Mouse (Mus musculus) right cerebral cortex, adult 2 months (tissue): Measurements from ENCODE around the gene Extl2.

Experiments
- DNase-seq, 2 experiments: peaks; one replicate each; pipeline ENCODE4 v3.0.0; 2021 to 2022; ENCODE audit warnings: low spot score in 2 of 2

Gene Extl2

DNA sequence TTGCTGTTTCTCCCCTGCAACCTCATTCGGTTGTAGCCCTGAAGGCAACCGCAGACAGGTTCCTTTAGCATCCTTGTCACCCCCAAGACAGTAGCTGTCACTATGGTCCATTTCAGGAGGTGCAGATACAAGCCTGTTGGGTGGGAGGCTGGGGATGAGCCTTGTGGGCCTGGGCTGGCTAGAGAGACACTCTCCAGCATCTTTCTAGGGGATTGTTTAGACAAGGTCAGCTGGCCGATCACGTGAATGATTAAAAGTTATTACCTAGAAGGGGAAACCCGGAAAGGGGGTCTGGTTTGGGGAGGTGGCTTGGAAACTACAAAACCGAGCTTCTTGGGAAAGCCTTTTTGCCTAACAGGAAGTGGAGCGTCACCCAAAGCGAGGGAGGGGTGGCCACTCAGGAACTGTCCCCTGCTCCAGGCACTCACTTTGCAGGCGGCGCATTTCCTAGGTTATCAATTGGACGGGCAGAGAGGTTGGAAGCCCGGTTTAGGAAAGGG is 729 bp downstream of the Extl2 start:
- peak; percentile 78 to 83 for DNase-seq

DNA sequence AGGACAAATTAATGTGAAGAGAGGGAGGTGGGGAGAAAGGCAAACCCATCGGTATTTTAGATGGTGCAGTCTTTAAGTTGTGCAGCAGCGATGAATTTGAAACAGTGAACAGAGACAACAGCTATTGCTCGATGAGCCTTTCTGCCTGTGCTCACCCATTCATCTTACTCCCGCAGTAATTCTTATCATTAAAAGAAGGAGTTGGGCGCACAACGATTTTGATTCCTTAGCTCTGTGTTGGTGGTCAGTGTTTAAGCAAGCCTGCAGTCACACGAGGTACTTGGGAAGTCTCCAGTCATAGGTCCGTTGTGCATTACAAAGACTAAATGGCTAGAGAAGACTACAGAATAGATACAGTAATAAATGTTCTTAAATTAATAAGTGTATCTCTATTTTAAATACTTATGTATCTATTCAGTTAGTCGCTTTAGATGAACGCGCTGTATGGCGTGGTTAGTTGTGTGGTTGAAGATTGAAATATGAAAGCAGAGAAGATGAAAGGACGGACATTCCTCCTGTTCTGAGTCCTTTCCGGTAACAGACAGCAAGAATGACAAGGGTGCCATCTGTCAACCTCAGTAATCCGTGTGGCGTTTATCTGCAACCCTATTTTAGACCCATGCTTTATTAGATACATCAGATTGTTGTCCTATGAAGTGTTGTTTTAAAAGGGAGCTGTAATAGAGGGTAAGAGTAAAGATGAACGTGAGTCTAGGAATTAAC is 2.5 kb downstream of the Extl2 start:
- no peak for DNase-seq

DNA sequence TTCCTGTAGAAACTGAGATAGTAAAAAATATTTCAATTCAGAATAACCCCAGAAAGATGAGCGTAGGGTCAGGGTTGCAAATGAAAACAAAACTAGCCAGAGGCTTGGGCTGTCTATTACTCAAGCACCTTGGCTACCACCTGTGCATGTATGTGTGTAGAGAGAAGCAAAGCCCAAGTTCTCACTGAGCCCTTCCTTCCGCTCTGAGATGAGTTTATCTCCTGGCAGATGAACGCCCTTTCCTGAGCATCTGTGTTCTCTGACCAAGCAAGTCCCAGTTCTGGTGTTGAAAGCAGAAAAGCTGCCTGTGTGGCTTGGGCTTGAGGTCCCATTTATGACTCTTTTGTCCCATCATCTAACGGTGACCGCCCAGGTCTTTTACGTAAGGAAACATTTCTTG is 7.6 kb downstream of the Extl2 start:
- DNase-seq = no peak

DNA sequence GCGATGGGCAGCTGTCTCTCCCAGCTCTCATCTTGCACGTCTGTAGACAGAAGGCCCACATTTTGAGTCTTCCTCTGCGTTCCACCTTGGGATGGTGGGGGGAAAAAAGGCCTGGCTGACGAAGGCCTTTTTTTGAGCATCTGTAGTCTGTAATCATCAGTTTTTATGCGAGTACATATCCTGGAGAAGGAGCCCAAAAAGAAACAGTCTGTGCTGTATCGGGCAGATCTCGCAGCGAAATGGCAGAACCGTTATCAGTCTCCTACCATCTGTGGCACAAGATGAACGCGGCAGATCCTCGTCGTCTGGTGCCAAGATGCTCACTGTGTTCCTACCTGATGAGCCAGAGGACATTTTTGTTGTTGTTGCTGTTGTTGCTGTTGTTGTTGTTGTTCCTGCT is 8.9 kb downstream of the Extl2 start:
- DNase-seq = no peak

DNA sequence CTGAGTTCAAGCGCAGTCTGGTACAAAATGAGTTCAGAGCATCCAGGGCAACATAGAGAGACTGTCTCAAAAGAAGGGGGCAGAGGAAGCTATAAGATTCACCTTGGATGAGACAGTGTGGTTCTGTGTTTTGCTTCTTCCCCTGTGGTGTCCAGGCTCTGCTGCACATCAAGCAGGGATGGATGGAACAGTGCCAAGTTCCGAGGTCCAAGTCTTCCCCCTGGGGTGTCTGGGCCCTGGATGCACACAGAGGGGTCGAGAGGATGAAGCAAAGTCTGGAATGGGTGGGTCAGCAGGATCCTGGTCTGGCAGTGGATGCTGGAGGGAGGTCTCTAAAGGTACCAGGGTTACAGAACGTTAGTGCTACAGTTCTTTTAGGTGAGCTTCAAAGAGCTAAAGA is 11.3 kb downstream of the Extl2 start:
- DNase-seq = no peak

DNA sequence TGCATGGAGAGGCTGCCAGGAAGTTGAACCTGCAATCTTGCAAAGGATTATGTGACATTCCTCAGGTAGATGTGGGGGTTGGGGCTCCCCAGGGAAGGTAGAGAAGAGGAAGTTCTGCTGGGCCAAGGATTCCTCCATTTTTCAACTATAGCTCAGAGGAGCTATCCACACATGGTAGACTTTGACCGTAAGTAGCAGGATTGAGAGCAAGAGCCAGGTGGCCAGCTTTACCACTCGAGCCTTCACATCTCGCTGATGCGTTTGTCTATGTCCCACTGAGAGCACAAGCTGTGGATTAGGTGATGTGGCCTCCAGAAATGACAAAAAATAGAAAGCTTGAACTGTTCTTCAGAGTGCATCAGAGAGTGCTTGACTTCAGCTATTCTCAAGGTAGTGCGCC is 11.9 kb downstream of the Extl2 start:
- no peak for DNase-seq

DNA sequence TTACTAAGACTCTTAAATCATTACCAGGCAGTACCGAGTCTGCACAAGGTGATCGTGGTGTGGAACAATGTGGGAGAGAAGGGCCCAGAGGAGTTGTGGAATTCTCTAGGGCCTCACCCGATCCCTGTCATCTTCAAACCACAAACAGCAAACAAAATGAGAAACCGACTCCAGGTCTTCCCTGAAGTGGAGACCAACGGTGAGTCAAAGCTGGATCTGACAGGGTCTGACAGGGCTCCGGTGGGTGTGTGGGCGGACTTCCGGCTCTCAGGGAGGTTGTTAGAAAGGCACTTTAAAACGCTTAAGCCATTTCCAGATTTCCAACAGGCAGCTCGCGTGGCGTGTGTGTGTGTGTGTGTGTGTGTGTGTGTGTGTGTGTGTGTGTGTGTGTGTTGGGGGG is 17.0 kb downstream of the Extl2 start:
- DNase-seq = no peak

DNA sequence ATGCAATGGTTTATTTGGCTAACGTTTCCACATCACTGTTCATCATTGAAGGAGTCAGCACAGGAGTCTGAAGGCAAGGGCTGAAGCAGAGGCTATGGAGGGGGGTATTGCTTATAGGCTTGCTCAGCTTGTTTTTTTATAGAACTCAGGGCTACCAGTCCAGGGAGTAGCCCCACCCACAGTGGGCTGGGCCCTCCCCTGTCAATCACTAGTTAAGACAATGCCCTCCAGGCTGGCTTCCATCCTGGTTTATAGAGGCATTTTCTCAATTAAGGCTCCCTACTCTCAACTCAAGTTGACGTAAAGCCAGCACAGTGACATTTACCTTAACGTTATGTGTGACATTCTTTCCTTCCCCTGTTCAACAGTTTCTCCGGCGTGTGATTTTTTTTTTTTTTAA is 17.4 kb downstream of the Extl2 start:
- DNase-seq = no peak

DNA sequence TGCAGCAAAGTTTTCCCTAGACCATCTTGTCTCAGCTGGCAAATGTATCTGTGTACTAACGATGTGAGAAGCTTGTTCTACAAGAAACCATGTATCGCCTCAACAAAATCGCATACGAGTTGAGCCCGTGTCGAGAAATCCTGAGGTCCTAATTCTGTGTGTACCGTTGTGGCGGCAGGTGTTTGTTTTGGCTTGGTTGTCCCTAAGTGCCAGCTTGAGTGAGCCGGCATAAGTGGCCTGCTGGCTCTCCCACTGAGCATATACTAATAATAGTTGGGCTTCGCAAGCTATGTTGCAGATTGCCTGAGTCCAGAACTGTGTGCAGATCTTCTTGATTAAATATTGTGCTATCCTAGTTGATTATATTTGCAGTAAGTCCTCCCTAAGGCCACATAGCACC is 18.4 kb downstream of the Extl2 start:
- no peak for DNase-seq

DNA sequence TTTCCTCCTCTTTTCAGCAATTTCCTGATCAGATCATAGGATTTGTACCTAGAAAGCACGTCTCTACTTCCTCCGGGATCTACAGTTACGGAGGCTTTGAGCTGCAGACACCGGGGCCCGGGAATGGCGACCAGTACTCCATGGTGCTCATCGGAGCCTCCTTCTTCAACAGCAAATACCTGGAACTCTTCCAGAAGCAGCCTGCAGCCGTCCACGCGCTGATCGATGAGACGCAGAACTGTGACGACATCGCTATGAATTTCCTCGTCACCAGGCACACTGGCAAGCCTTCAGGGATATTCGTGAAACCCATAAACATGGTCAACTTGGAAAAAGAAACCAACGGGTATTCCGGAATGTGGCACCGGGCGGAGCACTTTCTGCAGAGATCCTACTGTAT is 19.7 kb downstream of the Extl2 start:
- no peak for DNase-seq

DNA sequence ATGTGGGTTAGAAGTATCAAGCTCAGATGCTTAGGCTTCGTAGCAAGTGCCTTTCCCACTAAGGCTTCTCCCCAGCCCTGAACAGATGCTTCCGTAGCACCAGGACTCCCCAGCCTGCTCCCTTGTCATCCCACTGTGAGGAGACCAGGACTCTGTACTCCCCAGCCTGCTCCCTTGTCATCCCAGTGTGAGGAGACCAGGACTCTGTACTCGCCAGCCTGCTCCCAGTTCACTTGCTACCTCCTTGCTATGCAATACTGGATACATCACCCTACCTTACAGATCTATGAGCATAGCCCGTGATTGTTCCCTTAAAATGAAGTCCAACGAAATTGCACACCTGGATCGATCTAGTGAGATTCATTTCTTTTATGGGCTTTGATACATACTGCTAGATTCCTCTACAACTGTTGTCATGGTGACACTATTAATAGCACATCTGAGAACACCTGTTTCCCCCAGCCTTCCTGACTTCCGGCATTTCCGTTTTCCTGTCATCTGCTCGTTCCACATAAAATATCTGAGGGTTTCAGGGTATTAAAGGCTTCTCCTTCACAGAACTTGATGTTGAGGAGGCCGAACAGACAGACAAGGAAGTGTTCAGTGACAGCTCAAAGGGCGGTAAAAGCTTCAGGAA is 23.0 kb downstream of the Extl2 start:
- DNase-seq = no peak

DNA sequence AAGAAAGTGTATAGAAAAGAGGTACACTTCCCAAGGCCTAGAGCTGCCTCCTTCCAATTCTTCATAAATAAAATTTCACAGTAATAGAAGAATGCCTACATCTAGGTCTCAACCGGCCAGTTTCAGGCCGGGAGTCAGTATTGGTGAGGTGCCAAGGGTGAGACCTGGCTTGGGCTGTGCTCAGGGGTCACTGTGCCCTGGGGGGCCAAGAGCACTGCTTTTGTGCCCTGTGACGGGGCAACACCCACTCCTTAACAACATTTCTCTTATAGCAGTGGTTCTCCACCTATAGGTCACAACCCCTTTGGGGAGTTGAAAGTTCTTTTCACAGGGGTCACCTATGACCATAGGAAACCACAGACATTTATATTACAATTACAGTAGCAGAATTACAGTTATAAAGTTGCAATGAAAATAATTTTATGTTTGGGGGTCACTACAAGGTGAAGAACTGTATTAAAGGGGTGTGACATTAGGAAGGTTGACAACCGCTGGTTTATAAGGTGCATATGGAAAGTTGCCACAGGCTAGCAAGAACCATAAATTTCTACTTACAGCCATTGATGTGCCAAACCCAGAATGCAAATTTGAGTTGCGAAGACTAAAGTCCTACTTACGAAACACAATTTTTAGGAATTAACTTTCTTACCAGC is 26.1 kb downstream of the Extl2 start:
- no peak for DNase-seq

DNA sequence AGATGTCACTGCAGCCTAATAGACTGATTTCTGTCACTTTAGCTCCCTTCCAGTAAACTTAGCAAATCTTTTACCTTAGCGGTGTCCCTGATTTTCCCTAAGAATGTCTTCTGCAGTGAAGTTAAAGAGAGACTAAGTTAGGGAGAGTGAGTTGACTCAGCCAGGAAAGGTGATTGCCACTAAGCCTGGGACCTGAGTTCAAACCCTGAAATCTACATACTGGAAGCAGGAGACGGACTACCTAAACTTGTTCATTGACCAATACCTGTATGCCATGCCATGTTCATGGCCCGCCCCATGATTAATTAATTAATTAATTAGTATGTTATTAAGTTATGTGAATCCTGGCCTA is 26.6 kb downstream of the Extl2 start:
- peak in 1 of 2 experiments; percentile 41 for DNase-seq

DNA sequence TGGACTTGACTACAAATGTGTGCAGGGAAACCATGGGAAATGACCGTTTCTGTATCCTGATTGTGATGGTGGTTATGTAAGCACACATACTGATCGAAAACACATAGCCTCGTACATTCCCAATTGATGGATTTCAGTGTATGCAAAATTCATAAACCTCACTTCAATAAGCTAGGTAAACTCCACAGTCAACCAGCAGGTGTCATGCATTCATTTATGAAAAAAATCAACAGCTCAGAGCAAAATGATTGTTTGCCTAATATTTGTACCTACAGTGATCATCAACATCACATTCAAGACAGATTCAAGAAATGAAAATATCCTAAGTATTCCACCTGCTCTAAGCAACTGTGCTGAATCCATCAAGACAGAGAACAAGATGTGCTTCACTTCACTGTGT is 33.5 kb downstream of the Extl2 start:
- peak; percentile 43 to 45 for DNase-seq

DNA sequence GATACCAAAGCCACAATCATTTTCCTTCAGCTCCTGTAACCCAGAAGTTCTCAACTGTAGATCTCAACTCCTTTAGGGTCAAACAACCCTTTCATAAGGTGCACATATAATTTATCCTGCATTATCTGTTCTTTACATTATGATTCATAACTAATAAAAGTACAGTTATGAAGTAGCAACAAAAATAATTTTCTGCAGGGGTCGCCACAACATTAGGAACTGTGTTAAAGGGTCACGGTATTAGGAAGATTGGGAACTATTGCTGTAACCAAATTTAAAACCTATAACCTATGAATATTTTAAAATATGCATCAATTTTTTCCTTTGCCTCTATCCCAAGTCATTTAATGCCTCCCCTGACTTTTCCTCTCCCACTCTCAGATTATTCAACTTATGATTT is 38.7 kb downstream of the Extl2 start:
- no peak for DNase-seq

DNA sequence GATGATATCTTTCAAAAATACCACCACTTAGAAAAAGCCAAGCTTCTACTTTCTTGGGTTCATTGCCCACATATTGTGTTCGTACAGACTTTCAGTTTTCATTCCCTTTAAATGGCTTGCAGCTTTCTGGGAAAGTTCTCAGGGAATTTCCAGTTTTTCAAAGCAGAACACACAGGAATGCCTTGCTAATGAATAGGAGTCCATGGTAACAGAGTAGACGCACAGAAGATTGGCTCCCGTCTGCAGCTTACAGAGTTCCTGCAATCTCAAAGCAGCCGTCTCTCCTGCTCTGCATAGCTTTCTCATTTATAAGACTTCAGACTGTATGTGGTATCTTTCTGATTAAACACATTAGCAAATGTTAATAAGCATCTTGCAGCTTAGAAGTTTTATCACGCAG is 39.8 kb downstream of the Extl2 start:
- no peak for DNase-seq

DNA sequence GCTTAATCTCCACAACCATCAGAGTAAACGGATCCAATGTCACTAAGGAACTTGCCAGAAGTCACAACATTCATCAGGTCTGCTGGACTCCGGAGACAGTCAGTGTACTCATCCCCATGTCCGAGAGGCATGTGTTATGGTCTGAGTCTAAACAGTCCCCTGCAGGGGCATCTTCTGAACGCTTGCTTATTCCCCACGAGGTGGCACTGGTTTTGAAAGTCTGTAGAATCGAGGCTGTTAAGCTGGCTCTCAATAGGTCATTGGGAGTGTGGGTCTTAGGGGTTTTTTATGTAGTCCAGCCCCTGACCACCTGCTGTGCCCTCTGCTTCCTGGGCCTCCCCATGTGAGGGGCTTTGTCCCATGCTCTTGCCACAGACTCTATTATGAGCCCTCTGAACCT is 49.8 kb downstream of the Extl2 start:
- no peak for DNase-seq

DNA sequence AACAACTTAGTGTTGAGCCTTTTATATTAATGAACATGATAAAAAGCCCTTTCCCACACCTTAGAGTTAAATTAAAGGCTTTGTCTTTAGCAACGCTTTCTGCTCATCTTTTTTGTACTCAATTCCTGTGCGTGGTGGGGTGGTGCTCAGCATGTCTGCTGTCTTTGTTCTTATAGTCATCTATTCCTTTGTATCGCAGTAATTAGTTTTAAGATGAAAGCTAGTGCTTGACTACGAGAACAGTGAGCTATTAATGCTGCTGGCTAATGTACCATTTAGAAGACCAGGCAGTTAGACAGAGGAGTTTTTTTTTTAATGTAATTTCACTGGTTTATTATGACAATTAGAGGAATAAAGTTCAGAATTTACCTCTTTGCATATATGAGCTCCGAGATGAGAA is 53.1 kb downstream of the Extl2 start:
- no peak for DNase-seq

DNA sequence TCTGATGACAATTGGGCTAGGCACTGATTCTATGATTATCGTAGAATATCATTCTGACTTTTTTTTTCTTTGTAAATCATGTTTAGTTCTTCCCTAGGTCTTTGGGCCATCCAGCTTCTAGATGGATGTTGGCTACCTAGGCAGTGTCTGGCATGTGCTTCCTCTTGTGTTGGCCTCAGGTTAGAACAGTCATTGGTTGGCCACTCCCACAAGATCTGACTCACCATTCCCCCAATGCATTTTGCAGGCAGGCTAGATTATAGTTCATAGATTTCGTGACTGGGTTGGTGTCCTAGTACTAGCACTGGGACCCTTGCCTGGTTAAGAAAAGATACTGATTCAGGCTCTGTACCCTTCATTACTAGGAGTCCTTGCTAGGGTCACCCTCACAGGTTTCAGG is 54.9 kb downstream of the Extl2 start:
- DNase-seq = no peak

DNA sequence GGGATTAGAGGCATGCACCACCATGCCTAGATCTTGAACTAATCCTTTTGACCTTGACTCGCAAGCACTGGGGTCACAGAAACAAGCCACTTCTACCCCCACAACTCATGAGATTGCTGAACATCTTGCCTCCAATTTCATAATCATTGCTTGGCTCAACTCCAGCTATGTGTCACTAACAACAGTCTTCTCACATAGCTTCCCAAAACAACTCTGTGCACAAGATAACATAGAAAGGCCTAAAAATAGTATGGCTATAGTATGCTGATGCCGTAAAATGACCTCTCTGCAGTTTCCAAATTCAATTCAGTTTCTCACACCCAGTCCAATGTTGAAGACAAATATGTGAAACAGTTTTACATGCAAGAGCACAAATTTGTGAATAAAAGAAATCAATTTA is 65.3 kb downstream of the Extl2 start:
- DNase-seq = no peak

DNA sequence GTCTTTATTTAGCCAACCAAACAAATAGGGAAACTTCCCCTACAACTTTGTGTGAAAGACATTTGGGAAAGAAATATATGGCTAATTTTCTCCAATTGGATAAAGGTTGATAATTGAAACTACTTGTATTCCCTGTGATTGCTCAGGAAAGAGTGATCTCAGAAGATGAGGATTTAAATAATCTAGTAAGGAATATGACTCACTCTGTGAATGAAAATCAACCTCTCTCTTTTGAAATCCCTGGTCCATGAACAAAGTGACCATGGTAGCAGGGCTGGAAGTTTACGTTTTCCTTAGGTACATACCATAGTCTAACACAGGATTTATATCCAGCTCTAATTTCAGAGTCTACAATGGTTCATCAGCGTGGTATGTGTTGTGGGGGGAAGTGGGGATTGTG is 69.5 kb downstream of the Extl2 start:
- no peak for DNase-seq

DNA sequence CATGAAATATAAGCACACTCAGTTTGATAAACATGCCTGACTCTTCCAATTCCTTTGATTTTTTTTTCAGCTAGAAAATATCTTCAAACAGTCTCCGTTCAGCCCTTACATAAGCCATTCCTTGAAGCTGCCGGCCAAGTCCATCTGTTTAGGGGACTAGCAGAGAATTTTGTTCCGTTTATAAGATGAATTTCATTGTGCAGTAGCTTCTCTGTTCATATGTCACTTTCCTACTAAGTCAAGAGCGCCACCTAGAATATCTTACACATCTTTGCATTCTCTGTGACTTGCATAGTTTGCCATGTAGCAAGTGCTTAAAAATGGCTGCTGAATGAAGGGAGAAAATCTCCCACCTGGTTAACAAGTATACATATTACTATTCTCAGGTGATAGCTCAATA is 71.2 kb downstream of the Extl2 start:
- no peak for DNase-seq
